8 mouse cellular contexts compared by ENCODE assay signal in the genomic region with DNA sequence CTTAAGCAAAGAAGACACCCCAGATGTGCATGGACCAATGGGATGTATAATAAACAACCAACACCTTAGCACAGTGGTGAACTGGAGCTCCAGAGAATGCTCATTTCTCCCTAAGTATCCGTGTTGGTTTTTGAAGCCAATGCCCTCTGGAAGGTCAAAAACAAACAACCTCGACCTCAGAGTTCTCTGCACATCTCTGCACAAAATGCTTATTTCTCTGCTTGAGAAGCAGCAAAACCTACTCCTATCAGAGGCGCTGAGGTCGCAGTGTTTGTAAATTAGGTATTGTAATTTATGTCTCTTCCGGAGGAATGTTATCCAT. TPM values are rescaled to one million over a fixed set of nuclear protein-coding genes. Genes with fewer than 3 reads are reported as not detected.
DNase-seq lines count a peak whose midpoint lies in the region; ATAC-seq and TF ChIP-seq lines count a peak whose summit lies in the region.

No protein-coding gene starts in this region.

- H3K9me3 ChIP-seq in liver, embryonic 14.5 days (ENCODE audit: control insufficient read depth, low read length): no peaks in the 10 kb centered on the region

- H3K36me3 ChIP-seq in liver, embryonic 14.5 days (replicated peaks; ENCODE audit: control insufficient read depth, insufficient read depth, low read depth): no peaks in the 10 kb centered on the region

- no peak for TF ChIP-seq CTCF in gastrocnemius, adult 2 months (IDR thresholded peaks at IDR 0.05)
- no peak for TF ChIP-seq CTCF in liver, embryonic 14.5 days (IDR thresholded peaks at IDR 0.05; ENCODE audit: low read depth)

- H3K4me2 ChIP-seq in liver, embryonic 14.5 days (ENCODE audit: low read depth): peak overlapping the region; percentile 47; the same call in 1 of the 2 replicates

- H3K9ac ChIP-seq in liver, embryonic 14.5 days (replicated peaks): no peak overlapping the region

- ATAC-seq in liver, embryonic 14.5 days (ENCODE audit: insufficient read depth): no peak

- H3K4me3 ChIP-seq in gastrocnemius, adult 2 months: peak overlapping the region; percentile 73
- peak overlapping the region in 1 of 2 experiments; percentile 41; a peak in 1 of 4 replicates for H3K4me3 ChIP-seq in liver, embryonic 14.5 days (ENCODE audit: insufficient read depth in 1 of 2, low read depth in 2 of 2, low read length in 2 of 2)

- intact Hi-C loops in gastrocnemius, adult 2 months (cut with DNase I): no loop called here
- intact Hi-C loops in gastrocnemius, postnatal 36 days (cut with DNase I): no loop called here

- no peaks in the 10 kb centered on the region for H3K4me1 ChIP-seq in liver, embryonic 14.5 days (replicated peaks; ENCODE audit: control insufficient read depth in 2 of 2, insufficient read depth in 2 of 2, low read length in 1 of 2)

- H3K27ac ChIP-seq in gastrocnemius, adult 2 months: no peak overlapping the region
- H3K27ac ChIP-seq in liver, embryonic 14.5 days: no peak overlapping the region

- 14% methylated on average over 5 of the region's 5 CpGs for WGBS in liver, embryonic 14.5 days (ENCODE audit: insufficient replicate concordance)

- no peak for DNase-seq in gastrocnemius, adult 2 months
- no peak for DNase-seq in gastrocnemius, postnatal 4 days (ENCODE audit: low spot score in 2 of 2)
- peak; percentile 32 for DNase-seq in retina, embryonic 14.5 days (ENCODE audit: low spot score)
- no peak for DNase-seq in retina, postnatal 1 day
- no peak for DNase-seq in liver, embryonic 14.5 days (ENCODE audit: low read depth in 3 of 3, low spot score in 3 of 3)
- no peak for DNase-seq in right cerebral cortex, postnatal 14 days
- DNase-seq in urinary bladder, postnatal 14 days (ENCODE audit: low spot score): no peak
- DNase-seq in gastrocnemius, postnatal 36 days: no peak

- no peak for TF ChIP-seq EP300 in liver, embryonic 14.5 days (IDR thresholded peaks at IDR 0.05; ENCODE audit: low read depth)

- H3K27me3 ChIP-seq in liver, embryonic 14.5 days (ENCODE audit: control insufficient read depth, insufficient read depth, low read length): peaks cover 28% of the 10 kb centered on the region

RNA-seq across cellular contexts. Expression of gene Amph, which starts 1.0 kb away (rescaled TPM):
- under 1 TPM; 0.33 to 0.73 TPM for total RNA-seq in gastrocnemius, adult 2 months (2021)
- 1 to 10 TPM; 1.5 to 1.6 TPM for total RNA-seq in gastrocnemius, postnatal 4 days (2021)
- 0.15 and 0.20 TPM in 2 replicates for polyA plus RNA-seq in liver, embryonic 14.5 days (2012; rRNA removed)
- polyA plus RNA-seq in liver, embryonic 14.5 days (2014; fragmentation: Nextera tagmentation; extraction: Ambion mirVana): 0.10 TPM in 1 of 2 replicates, not detected in the other
- total RNA-seq in gastrocnemius, postnatal 36 days (2021): under 1 TPM; 0.51 to 0.69 TPM
